Comparison of ENCODE assay signal across 10 mouse cellular contexts in genomic region chr4:127095090-127095489, GRCm38 (mm10).
"Had no signal": no experiment of that assay in that cellular context is flagged by ENCODE, and none has a peak within 500 bp of the region (broad histone marks: within the 10 kb centered on the region; RNA-seq: fewer than 3 reads in every experiment).

No protein-coding gene starts in this region.

- DNase-seq: kidney, adult 18-20 months; kidney, postnatal 10 days; layer of hippocampus, adult 9-11 months; layer of hippocampus, postnatal 36 days; lung, adult 2 months; lung, postnatal 36 days; right cerebral cortex, postnatal 14 days had no signal

- ATAC-seq: intestine, embryonic 15.5 days; lung, postnatal 0 days; midbrain, embryonic 13.5 days had no signal
